Mouse (Mus musculus): ENCODE measurements around the gene Mrpl54. TPM values are rescaled to one million over a fixed set of nuclear protein-coding genes. Genes with fewer than 3 reads are reported as not detected.

Gene Mrpl54
- total and polyA plus RNA-seq, 3 experiments = 123 to 193 (median 131) TPM

DNA sequence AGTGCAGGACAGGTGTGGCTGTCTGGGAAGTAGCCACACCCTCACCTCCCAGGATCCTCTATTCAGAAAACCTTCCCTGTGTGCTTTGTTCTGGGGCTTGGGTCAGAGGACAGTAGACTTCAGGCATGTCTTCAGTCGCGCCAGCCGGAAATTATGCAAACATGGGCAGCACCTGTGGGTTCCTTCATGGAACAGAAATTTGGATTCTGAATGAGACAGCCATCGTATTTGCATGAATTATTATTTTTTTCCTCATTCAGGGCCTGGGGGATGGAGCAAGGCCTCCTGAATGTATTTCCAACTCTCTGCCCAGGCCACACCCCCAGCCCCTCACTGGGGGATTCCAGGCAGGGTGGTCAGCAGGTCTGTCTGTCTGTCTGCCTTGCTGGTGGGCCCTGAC is 5.7 kb downstream of the Mrpl54 start:
- no peak for DNase-seq

DNA sequence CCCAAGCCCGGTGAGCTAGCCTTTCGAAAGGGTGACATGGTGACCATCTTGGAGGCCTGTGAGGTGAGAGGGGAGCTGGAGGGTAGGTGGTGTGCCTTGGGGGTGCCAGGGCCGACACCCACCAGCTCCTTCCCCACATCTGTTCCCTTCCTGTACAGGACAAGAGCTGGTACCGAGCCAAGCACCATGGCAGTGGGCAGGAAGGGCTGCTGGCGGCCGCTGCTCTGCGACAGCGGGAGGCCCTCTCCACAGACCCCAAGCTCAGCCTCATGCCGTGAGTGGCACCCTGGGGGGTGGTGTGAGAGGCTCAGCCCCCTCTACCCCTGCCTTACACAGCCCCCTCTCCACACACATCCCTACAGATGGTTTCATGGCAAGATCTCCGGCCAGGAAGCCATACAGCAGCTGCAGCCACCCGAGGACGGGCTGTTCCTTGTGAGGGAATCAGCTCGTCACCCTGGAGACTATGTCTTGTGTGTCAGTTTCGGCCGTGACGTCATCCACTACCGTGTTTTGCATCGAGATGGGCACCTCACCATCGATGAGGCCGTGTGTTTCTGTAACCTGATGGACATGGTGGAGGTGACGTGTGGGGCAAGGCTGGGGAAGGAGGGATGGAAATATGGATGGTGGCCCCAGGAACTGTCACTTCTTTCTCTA is 7.4 kb downstream of the Mrpl54 start:
- no peak for DNase-seq

DNA sequence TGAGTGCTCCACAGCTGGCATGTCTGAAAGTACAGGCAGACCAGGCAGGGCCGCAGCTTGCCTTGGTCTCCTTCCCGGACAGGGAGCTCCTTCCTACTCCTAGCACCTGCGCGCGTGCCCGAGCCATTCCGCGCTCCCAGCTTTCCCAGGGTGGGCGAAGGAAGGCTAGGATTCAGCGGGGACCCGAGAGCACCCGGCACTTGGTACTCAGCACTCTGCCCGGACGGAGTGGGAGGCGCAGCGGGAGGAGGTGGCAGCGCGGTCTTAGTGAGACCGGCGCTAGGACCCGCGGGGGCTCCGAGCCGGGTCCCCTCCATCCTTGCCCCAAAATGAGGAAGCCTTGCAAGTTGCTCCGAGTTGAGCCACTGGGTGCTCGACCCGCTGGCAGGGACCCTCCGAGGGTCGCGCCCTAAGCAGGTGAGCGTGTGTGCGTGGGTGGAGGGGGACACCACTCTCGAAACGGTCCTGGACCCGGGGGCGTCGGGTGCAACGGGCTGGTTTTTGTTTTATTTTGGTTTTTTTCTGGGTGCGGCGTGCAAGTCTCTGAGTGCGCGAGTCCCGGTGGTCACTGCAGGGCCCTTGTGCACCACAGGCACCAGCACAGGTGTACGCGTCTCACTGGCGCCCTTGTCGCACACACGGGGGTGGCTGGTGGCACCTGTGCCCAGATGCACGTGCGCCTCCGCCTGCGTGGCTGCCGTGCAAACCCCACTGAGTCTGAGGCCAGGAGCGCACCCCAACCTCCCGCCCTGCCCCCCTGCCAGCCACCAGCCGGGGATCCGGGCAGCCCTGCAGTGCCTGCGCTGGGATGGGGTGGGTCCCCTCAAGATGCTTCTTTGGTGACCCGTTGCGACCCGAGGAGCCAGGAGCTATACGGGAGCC is 9.3 kb downstream of the Mrpl54 start:
- no peak for DNase-seq

DNA sequence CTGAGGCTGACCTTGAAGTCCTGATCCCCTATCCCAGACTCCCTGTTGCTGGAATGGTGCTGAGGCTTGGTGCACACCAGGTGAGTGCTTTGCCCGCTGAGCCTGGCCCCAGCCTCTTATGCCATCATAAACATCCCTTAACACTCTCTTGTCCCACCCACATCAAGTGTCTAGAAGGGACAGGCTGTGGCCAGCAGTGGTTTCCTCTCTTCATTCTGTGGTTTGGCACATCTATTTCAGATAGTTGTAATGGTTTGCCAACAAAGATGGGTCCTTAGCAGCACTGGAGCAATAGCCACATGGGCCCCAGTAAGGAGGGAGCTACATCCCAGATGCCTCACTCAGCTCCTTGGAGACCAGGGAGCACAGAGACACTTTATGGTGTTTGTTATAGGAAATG is 11.8 kb downstream of the Mrpl54 start:
- DNase-seq = no peak

DNA sequence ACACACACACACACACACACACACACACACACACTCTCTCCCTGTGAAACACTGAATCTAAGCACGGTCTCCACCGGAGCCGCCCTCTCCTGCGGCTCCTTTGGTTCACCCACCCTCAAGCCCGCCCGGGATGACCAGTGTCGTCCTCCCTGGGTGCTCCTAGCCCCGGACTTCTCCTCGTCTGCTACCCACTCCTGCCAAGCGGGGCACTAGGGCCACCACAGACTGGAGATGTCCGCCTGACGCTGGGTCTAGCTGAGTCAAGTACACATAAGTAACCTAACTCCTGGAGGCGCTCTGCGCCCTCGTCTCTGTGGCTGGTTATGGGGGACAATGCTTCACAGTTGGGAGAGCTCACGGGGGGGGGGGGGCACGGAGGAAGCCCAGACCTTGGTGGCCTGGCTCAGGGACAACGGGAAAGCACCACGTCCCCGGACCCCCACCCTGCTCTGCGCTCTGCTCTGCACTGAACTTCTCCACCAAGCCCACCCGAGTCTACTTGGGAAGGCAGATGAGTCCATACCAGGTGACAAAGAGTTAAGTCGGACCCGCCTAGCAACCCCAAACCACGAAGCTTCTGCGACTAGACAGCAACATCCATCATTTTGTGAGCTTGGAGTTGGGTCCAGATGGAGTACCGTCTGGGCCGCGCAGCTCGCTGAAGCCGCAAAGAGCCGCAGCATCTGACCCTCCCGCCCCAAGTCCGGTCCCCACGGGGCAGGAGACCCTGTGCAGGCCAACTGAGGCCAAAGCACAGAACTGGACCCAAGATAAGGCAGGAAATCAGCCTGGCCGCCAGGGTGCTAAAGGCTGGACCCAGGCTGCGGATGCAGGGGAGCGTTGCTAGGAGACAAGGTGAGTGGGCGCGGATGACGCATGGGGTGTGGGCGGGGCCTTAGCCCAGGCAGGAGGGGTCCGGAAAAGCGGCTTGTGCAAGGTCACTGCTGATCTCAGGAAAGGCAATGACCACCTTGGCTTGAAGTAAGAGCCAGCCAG is 14.0 kb downstream of the Mrpl54 start, which contains the start of gene Matk:
Gene Matk (plus strand): TSS at position 512 of the 996 bp plus-strand sequence.
- DNase-seq = peak; percentile 68

DNA sequence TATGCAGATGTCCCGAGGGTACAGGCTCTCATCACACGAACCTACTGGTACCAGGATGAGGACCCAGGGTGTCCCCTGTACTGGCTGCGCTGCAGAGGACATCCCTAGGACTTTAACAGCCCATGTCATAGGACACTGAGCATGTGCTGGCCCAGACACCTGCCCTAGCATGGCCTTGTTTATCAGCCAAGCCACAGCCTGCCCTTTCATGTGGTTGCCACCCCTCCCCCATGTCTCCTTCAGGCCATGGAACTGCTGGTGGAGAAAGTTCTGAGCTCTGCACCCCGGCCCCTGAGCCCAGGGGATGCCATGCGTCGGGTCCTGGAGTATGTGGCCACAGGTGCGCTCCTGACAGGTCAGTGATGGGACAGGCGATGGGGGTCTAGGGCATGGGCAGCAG is 17.3 kb downstream of the Mrpl54 start:
- no peak for DNase-seq

DNA sequence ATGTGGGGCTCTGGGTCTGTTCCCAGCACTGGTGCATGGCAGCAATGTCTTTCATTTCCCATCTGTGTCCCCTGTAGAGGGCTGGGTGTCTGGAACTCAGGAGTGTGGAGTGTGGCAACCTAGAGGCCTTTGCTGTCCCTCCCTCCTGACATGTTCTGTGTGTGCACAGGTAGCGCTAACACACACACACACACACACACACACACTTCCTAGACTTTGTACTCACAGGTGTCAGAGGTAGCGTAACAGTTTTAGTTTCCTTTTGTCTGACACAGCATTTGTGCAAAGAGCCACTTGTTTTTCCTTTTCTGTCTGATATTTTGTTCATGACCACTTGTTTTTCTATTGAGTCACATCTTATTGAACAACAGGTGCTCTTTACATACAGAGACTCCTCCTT is 18.9 kb downstream of the Mrpl54 start:
- no peak for DNase-seq

DNA sequence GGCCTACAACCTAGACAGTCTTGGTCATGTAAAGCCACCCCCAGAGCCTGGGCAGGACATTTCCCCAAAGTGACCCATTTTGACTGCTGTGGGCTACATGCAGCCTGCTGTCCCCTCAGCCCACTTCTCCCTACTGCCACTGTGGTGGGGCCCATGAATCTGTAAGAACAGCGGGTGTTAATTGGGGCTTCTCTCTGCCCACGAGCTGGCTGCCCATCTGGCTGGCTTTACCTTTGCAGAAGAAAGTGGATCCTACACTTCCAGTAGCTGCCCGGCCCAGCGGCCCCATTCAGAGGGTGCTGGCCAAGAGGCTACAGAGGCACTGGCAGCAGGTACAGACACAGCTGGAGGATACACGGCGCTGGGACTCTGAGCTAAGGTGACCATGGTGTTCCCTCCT is 21.6 kb downstream of the Mrpl54 start:
- DNase-seq = no peak

DNA sequence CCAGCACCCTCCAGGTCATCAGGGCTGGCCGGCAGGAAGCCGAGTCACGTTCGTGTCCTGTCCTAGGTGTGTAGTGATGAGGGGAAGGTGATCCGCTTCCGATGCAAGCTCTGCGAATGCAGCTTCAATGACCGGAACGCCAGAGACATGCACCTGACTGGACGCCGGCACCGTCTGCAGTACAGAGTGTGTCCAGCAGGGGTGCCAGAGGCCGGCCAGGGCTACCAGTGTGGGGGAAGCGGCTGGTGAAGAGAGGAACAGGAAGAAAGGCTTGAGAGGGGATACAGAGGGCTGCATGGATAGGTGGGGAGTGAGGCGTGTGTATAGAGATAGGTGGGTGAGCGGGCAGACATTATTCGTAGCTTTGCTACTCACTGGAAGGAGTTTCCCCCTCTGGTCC is 22.1 kb downstream of the Mrpl54 start:
- DNase-seq = peak; percentile 73

DNA sequence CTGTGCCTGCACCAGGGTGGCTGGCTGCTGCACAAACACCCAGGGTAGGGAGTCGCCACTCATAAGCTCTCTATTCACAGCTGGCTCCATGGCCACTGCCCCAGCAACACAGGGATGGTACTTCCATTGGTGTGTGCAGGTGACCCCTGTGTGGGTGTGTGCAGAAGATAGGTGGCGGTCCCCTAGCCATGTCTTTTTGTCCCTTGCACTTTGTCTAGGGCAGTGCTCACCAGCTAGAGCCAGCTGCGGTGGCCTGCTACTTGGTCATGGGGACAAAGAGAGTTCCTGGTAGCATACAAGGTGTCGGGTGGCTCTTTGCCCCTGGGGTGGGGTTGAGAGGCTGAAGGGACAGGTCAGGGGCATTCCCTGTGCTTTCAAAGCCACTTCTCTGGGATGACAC is 22.6 kb downstream of the Mrpl54 start:
- DNase-seq = no peak

DNA sequence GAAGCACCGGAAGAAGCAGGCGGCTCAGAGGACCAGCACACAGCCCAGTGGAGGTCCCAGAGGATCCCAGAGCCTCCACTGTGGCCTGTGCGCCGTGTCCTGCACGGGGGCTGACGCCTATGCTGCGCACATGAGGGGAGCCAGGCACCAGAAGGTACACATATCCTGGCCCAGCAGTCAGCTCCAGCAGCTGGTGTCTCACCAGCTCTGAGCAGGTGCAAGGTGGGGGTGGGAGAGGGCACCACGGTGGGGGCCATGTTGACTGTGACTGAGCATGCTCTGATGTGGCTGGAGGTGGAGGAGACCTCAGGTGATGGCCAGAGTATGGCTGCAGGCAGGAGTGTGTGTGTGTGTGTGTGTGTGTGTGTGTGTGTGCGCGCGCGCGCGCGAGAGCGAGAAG is 24.7 kb downstream of the Mrpl54 start:
- DNase-seq = no peak

DNA sequence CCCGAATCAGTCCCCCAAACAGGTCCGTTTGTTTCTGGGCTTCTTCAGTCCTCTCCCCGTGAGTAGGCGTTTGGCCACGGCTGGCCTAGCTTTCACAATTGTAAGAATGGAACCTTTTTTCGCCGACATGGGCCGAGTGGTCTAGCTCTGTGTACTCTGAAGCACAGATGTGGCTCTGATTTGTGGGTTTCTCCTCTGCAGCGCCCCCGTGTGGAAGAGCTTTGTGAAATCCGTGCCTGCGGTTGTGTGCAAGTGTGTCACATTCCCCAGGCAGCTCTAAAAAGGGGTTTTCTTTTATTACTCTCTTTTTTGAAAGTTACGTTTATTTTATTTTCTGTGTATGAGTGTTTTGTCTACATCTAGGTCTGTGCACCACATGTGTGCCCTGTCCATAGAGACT is 25.9 kb downstream of the Mrpl54 start:
- peak; percentile 47 for DNase-seq

DNA sequence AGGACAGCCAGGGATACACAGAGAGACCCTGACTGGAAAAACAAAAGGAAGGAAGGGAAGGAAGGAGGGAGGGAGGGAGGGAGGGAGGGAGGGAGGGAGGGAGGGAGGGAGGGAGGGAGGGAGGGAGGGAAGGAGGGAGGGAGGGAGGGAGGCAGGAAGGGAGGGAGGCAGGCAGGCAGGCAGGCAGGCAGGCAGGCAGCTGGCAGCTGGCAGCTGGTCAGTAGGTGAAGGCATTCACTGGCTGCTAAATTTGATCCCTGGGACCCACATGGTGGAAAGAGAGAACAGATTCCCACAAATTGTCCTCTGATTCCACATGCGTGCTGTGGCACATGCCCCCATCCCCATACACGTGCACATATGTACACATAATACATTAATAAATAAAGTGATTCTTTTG is 28.1 kb downstream of the Mrpl54 start:
- no peak for DNase-seq

DNA sequence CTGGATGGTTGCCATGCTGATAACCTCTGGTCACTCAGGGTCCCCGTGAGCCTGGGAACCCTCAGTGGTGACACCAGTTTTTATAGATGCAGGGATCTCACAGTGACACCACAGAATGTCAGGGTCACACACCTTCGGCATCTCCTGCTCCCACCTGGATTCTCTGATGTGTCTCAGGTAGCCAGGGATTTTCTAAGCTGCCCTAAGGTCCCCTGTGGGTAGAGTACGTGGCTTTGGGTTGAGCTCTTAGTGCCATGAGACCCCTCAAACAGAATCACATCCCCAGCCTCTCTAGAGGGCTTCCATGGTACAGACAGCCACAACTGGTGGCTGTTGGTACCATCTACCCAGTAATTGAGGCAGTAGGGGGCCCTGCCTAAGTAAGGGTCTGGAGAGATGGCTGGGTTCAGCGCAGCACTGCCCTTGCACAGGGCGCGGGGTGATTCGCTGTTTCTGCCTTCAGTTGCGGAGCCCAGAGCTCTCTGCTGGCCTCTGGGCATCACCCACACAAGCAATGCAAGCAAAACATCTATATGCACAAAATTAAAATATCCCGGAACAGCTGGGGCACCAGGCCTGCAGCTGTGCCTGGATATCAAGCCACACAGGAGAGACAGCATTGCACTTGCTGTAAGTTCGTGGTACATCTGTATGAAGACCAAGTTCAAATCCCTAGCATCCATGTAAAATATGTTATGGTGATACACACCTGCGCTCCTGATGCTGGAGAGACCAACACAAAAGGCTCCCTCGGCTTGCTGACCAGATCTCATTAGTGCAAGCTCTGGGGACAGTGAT is 30.1 kb downstream of the Mrpl54 start:
- no peak for DNase-seq

DNA sequence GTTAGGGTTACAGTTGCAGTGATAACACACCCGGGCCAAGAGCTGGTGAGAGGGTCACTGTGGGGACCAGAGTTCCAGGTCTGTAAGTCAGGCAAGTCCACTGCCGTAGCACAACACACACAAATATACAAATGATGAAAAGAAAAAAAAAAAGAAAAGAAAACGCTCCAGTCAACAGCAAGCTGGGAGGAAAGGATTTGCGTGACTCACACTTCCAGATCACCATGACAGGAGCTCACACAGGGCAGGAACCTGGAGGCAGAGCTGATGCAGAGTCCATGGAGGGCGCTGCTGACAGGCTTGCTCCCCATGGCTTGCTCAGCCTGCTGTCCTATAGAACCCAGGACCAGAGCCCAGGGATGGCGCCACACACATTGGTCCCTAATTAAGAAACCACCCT is 32.5 kb downstream of the Mrpl54 start:
- peak; percentile 41 for DNase-seq

DNA sequence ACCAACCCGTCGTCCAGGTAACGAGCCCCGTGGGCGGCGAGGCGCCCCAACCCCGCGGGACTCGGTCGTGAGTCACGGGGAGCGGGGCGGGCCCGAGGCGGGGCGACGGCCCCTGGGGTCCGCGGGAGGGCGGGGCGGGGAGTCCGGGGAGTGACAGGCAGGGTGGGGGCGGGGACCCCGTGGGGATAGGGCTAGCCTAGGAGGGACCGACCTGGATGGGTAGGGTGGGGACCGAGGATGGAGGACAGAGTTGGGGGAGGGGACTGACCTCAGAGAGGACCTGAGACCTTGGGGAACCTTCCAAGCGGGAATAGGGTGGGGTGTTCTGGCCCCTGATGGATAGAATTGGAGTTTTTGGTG is 33.5 kb downstream of the Mrpl54 start:
- DNase-seq = no peak

DNA sequence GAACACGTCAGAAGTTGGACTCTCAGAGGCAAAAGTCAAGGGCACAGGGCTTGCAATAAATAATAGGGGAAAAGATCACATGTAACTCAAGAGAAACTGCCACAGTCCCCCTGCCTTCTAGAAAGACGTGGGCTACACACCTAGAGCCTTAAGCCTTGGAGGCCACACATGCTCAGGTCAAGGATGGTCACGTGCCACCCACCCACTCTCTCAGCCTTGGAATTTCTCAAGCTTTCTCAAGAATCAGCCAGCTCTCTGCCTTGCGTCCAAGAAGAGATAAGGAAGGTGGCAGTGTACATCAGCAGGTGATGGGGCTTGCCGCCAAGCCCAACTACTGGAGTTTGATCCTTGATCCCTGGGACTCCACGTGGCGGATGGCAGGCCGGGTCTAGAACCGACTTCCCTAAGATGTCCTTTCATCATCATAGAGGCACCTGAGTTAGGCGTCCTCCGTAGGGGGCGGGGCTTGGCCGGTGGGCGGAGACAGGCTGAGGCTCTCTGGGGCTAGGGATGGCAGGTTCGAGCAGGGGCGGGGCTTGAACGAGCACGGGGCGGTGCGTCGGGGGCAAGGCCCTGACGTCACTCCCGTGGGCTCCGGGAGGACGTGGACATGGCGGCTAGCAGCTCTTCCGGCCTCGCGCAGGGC is 34.0 kb downstream of the Mrpl54 start, which contains the start of gene Zfr2:
Gene Zfr2 (plus strand): TSS at position 576 of the 646 bp plus-strand sequence.
- peak; percentile 95 for DNase-seq

DNA sequence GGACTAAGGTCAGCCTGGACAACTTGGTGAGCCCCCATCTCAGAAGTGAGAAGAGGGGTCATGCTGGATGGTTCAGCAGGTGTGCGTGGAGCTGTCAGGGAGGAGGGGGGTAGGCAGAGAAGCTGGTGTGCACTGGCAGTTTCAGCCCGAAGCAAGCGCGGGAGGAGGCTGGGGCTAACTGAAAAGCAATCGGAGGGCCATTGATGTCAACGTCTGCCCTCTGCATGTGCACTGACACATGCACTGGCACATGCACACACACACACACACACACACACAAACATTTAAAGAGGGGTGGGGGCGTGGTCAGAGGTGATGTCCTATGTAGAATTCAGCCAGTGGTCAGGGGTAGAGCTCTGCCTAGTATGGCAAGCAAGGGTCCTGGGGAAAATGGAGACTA is 35.3 kb downstream of the Mrpl54 start:
- DNase-seq = no peak

DNA sequence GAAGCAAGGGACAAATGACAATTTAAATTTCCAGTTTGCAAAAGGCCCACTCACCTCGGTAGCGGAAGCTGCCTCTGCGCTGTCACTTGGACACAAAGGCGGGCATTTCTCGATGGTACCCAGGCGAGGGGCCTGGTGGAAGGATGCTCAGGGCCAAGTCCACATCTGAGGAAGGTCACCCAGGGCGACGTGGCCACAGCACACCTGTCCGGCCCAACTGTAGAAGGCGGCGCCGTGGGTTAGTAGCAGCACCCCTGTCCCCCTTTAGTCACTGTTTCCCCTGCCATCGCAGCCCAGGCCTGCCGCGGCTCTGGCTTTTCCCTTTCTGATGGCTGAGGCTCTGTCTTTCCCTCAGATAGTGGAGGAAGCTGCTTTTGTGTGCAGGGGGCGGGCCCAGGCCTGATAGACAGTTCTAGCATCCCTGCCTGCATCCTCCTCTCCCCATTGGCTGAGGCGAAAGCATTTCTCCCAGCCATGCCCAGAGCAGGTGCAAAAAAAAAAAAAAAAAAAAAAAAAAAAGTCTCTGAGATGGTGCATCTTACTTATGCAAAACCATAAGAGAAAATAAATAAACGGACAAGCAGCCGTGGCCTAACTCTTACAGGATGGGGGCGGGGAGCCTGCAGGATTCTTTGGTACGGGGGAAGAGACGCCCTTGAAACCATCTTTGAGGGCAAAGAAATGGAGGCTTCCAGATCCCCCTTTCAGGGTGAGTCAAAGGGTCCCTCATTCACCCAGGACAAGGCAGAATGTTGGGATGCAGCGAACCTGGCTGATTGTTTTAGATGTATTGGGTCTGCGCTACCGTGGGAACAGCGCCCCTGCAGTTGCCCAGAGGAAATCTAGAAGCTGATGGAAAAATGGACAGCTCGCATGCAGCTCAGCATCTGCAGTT is 36.0 kb downstream of the Mrpl54 start, which contains the start of gene Atcay:
Gene Atcay (minus strand): TSS at position 396 of the 895 bp plus-strand sequence.
- no peak for DNase-seq

All from adrenal gland, adult 2 months (tissue).